ENCODE assay signal across 9 mouse cellular contexts in genomic region chr8:120504251-120505081, GRCm38 (mm10).
A peak's percentile ranks its signal among the peaks of the same experiment; 100 is the strongest.
DNase-seq lines count a peak whose midpoint lies in the region; ATAC-seq and TF ChIP-seq lines count a peak whose summit lies in the region.
"Had no signal": no experiment of that assay in that cellular context is flagged by ENCODE, and none has a peak within 500 bp of the region (broad histone marks: within the 10 kb centered on the region; RNA-seq: fewer than 3 reads in every experiment).

No protein-coding gene starts in this region.

- no peaks in the 10 kb centered on the region for H3K9me3 ChIP-seq in E14TG2a.4 (ENCODE audit: low read length)
- no peaks in the 10 kb centered on the region for H3K9me3 ChIP-seq in embryonic facial prominence, embryonic 15.5 days (replicated peaks)
- H3K9me3 ChIP-seq in heart, embryonic 16.5 days (replicated peaks; ENCODE audit: control insufficient read depth, low read length), result no peaks in the 10 kb centered on the region
- H3K9me3 ChIP-seq in midbrain, embryonic 11.5 days (ENCODE audit: control insufficient read depth, low read length), result no peaks in the 10 kb centered on the region

- H3K4me2 ChIP-seq in embryonic facial prominence, embryonic 15.5 days (replicated peaks), result peak overlapping the region; percentile 45
- H3K4me2 ChIP-seq in heart, embryonic 16.5 days (ENCODE audit: low read depth, low read length), result peak overlapping the region; percentile 61
- H3K4me2 ChIP-seq in midbrain, embryonic 11.5 days, result peak overlapping the region; percentile 48

- peak overlapping the region; percentile 69 for H3K4me3 ChIP-seq in E14TG2a.4 (replicated peaks; ENCODE audit: low read length)
- peak overlapping the region; percentile 19; the same call in 1 of the 2 replicates for H3K4me3 ChIP-seq in embryonic facial prominence, embryonic 15.5 days (replicated peaks)
- peak overlapping the region; percentile 29 for H3K4me3 ChIP-seq in heart, embryonic 16.5 days (ENCODE audit: low read length)
- peak overlapping the region; percentile 15; the same call in 1 of the 2 replicates for H3K4me3 ChIP-seq in midbrain, embryonic 11.5 days (ENCODE audit: low read depth, low read length)

- H3K4me1 ChIP-seq in E14TG2a.4 (replicated peaks; ENCODE audit: low read depth, low read length), result peaks cover 91% of the 10 kb centered on the region
- peaks cover 79% of the 10 kb centered on the region for H3K4me1 ChIP-seq in embryonic facial prominence, embryonic 15.5 days
- peaks cover 58% of the 10 kb centered on the region for H3K4me1 ChIP-seq in heart, embryonic 16.5 days (ENCODE audit: control insufficient read depth, insufficient read depth, low read length)
- peaks cover 91% of the 10 kb centered on the region for H3K4me1 ChIP-seq in midbrain, embryonic 11.5 days (ENCODE audit: control insufficient read depth, insufficient read depth, low read length)

- WGBS in embryonic facial prominence, embryonic 15.5 days, result 12% methylated on average over 20 of the region's 20 CpGs
- 15% methylated on average over 20 of the region's 20 CpGs for WGBS in heart, embryonic 16.5 days
- WGBS in midbrain, embryonic 11.5 days, result 4% methylated on average over 20 of the region's 20 CpGs

- no peaks in the 10 kb centered on the region for H3K27me3 ChIP-seq in E14TG2a.4 (ENCODE audit: insufficient read depth, low read length)
- no peaks in the 10 kb centered on the region for H3K27me3 ChIP-seq in embryonic facial prominence, embryonic 15.5 days
- H3K27me3 ChIP-seq in heart, embryonic 16.5 days (ENCODE audit: control insufficient read depth, insufficient read depth, low read length), result no peaks in the 10 kb centered on the region
- H3K27me3 ChIP-seq in midbrain, embryonic 11.5 days (ENCODE audit: control insufficient read depth, insufficient read depth, low read length), result peaks cover 17% of the 10 kb centered on the region; the same call in 1 of the 2 replicates

- no peak overlapping the region; the same call in 1 of the 2 replicates for H3K9ac ChIP-seq in embryonic facial prominence, embryonic 15.5 days
- H3K9ac ChIP-seq in heart, embryonic 16.5 days (ENCODE audit: low read length), result peak overlapping the region; percentile 65
- peak overlapping the region; percentile 42 for H3K9ac ChIP-seq in midbrain, embryonic 11.5 days (ENCODE audit: low read length)

- TF ChIP-seq CTCF in E14TG2a.4 (conservative IDR thresholded peaks at IDR 0.05; ENCODE audit: low read length), result no peak

- peak overlapping the region; percentile 55; the same call in 1 of the 2 replicates for H3K27ac ChIP-seq in embryonic facial prominence, embryonic 15.5 days (replicated peaks)
- peak overlapping the region; percentile 69 for H3K27ac ChIP-seq in heart, embryonic 16.5 days (ENCODE audit: low read length)
- H3K27ac ChIP-seq in midbrain, embryonic 11.5 days (ENCODE audit: low read depth, low read length), result peak overlapping the region; percentile 89
- H3K27ac ChIP-seq: macrophage had no signal

- DNase-seq in adrenal gland, postnatal 10 days, result peak; percentile 84
- DNase-seq in kidney, postnatal 10 days, result peak; percentile 84
- peak; percentile 95 for DNase-seq in midbrain, embryonic 11.5 days (ENCODE audit: low spot score, missing footprints)
- peak; percentile 92 for DNase-seq in thymus, postnatal 4 days
- no peak for DNase-seq in frontal cortex, postnatal 14 days (ENCODE audit: low spot score in 2 of 2)

- ATAC-seq in embryonic facial prominence, embryonic 15.5 days (ENCODE audit: insufficient number of reproducible peaks, low FRiP score, low TSS enrichment, low read depth), result no peak; the same call in 1 of the 2 replicates
- peak; percentile 17 for ATAC-seq in heart, embryonic 16.5 days (replicated peaks; ENCODE audit: extremely low read depth, insufficient read depth, low FRiP score)
- no peak; the same call in 1 of the 2 replicates for ATAC-seq in midbrain, embryonic 11.5 days (ENCODE audit: low FRiP score)

- no peaks in the 10 kb centered on the region for H3K36me3 ChIP-seq in E14TG2a.4 (ENCODE audit: insufficient read depth, low read length)
- no peaks in the 10 kb centered on the region for H3K36me3 ChIP-seq in embryonic facial prominence, embryonic 15.5 days
- H3K36me3 ChIP-seq in heart, embryonic 16.5 days (ENCODE audit: control insufficient read depth, insufficient read depth), result no peaks in the 10 kb centered on the region
- no peaks in the 10 kb centered on the region for H3K36me3 ChIP-seq in midbrain, embryonic 11.5 days (ENCODE audit: control insufficient read depth, insufficient read depth, low read length)

Comparison
In these comparisons a context has a peak if more than half of its experiments do, and no peak if none do; other contexts are left out.
1. H3K4me3 ChIP-seq: peak in every context shown above with its lines; median percentile 69 in E14TG2a.4; 29 in heart, embryonic 16.5 days; 19 in embryonic facial prominence, embryonic 15.5 days; 15 in midbrain, embryonic 11.5 days.
2. DNase-seq: peak in adrenal gland, postnatal 10 days (single experiment), kidney, postnatal 10 days (single experiment), midbrain, embryonic 11.5 days (single experiment) and thymus, postnatal 4 days (single experiment); none in frontal cortex, postnatal 14 days (0 of 2).
3. Peak in every context shown above with its lines, with median percentiles within 50 percentile points of each other: H3K27ac ChIP-seq and H3K4me2 ChIP-seq.